Mouse (Mus musculus): Measurements from ENCODE around the gene Nptx1. TPM values are rescaled to one million over a fixed set of nuclear protein-coding genes. Genes with fewer than 3 reads are reported as not detected.

Gene Nptx1
- polyA plus RNA-seq (2017; shearing (Covaris generic)), result not detected

DNA sequence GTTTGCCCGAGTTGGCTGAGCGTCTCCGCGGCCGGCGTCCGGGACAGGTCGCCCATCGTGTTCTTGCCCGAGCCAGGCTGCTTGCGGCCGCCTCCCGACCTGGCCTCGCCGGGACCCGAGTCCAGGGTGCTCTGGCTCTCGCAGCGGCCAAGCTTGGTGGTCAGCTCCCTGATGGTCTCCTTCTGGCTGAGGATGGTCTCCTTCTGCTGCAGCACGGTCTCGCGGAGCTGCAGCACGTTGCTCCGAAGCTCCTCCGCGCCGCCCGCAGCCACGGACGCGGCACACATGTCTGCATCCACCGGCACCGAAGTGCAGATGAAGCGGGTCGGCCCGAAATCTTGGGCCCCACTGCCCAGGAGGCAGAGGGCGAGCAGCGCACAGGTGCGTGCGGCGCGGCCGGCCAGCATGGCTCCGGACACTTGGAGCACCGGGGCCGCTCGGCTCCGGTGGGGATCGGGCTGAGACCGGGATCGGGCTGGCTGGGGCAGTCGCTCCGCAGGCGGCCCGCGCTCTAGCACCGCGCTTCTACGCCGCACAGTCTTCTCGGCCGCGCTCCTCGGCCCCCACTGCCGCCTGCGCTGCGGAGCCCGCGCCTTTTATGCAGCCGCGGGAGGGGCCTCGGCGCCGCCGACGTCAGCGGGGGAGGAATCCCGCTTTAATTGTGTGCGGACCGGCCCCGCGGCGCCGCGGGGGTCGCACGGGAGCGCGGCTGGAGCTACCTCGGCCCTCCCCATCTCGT lies at the start of gene Nptx1:
Gene Nptx1, minus strand, starts transcription at position 571 of the 739 bp plus-strand sequence.
- no peak for ATAC-seq

DNA sequence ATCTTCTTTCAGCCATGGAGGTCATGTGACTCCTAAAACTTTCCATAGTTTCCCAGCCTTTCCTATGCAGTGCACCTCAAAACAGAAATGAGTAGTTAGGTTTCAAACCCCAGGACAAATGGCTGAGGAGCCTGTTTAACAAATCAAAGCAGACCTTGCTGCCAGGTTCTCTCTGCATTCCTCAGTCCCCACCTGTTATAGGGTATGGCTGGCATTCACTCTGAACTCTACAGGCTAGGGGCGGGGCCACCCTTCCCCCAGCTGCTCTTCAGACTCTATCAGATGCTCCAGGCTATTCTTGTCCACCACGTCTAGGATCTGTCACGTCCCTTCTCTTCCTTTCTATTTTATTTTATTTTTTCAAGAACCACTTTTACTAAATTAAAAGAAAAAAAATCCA lies 46.4 kb upstream of the Nptx1 start:
- ATAC-seq, result no peak

DNA sequence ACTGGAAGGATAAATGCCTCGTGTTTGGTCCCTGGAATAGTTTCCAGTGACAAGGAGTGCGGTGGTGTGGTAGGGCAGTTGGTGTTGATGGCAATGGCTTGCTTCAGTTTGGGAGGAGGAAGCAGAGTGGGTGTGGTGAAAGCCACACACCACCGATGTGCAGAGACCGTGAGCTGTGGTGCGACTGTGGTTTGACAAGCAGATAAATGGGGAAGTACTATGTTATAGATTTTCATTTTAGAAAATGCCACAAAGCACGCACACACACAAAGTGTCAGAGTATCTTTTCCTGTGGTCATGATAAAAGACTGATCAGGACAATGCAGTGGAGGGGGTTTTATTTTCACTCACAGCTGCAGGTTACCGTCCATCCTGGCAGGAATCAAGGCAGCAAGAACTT lies 41.7 kb upstream of the Nptx1 start:
- ATAC-seq, result no peak

DNA sequence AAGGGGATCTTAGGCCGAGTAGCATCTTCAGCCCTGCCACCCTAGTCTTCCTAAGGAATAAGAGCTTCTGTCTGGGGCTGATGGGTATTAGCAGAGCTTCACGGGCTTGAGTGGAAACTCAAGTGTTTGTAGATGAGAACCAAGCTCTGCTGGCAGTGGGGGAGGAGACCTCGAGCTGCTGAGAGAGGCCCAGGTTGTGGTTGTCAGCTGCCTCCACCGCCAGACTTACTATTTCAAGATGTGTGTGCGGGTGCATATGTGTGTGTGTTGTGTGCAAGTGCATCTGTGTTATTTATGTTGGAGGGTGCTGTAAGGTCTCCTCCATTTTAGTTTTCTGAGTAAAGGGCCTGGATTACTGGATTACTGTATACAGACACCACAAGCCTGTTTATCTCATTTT lies 39.6 kb upstream of the Nptx1 start:
- ATAC-seq, result no peak

DNA sequence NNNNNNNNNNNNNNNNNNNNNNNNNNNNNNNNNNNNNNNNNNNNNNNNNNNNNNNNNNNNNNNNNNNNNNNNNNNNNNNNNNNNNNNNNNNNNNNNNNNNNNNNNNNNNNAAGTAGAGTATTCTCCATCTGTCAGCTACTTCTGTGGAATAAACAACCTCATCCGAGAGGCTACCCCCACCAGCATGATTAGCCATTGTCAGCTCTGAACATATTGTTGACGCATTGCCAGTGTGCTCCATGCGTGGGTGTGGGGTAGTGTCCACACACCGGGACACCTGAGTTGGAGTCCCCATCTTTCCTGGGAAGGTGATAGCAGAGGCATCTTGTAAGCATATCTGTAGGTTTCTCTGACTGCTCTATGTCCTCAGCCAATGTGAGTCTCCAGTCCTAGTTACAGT lies 39.0 kb upstream of the Nptx1 start:
- ATAC-seq, result no peak

DNA sequence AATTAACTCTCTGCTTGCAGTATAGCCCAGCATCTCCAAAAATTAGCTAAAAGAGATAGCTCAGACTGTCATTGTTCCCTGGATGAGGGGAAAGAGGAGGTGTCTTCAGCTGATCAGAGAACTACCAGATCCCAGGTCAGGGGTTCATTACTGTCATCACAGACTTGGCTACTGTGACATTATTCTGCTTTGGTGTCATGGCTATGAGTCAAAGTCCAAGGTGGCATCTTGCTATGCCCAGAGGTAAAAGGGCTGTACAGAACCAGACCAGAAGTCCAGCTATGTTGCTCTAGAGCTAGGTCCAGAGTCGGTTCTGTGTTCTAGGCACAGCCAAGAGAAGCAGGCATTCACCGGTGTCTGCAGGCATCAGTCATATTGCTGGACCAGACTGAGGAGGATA lies 30.2 kb upstream of the Nptx1 start:
- ATAC-seq, result no peak

DNA sequence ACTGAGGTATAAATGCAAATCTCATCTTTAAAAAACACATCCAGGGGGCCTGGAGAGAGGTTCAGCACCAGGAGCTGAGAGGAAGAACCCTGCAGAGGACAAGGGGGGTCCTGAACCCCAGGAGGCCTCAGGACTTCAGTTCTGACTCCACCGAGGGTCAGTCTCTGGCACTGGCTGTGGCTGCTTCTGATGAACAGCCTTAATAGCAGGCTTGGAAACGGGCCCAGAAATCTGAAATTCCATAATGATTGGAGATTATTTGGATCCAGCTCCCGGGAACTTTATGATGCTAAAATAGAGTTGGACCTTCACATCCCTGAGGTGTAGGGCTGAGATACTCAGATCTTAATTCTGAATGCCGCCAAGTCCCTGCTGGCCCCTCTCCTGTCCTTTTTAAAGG lies 29.3 kb upstream of the Nptx1 start:
- no peak for ATAC-seq

DNA sequence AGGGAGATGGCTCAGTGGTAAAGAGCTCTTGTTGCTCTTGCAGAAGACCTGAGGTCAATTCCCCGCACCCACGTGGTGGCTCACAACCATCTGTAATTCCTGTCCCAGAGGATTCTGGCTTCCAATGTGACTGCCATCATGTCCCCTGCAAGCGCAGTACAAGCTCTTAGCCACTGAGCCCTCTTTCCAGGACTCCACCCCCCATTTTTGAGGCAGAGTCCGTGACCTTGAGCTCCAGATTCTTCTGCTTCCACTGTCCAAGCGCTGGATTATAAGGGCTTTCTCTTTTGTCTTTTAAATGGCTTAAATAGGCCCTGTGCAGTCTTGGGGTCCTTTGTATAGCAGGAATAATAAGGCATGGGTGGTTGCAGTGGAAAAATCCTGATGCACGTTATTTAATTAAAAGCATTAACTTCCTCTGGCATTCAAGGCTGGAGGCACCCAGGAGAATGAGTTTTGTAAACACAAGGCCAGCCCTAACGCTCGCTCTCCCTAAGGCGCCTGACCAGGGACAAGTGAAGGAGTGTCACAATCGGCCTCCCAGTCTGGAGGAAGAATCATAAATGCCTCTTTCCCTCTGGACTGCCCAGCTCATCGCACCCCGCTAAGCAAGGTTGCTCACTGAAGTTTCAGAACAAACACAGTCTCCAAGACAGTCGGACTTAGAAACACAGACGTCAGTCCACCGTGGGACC lies 24.9 kb upstream of the Nptx1 start:
- no peak for ATAC-seq

DNA sequence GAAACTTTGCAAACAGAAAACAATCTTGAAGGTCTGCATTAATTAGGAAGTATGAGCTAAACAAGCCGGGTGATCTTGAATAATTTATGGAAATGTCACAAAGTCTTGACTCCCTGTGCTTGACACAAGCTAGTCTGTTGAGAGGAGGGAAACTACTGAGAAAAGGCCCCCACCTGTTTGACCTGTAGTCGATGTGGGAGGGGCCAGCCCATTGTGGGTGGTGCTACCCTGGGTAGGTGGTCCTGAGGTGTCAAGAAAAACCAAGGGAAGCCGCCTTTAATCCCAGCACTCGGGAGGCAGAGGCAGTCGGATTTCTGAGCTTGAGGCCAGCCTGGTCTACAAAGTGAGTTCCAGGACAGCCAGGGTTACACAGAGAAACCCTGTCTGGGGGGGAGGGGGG lies 18.6 kb upstream of the Nptx1 start:
- no peak for ATAC-seq

DNA sequence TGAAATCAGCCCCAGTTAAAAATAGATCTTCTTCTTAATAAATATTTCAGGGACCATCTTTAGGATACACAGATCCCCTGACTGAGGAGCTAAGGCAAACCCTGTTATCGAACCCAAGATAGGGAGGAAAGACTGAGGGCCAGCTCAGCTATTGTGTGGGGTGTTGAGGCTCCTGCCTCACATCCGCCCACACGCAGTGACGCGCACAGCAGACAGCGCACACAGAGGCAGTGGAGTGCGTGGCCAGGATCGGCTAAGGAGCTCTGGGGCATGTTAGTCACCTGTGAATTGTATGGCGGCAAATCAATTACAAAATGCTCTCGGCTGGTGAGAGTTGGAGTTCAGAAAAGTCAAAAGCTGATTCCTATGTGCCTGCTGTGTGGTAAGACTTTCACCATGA lies 18.1 kb upstream of the Nptx1 start:
- ATAC-seq, result no peak

DNA sequence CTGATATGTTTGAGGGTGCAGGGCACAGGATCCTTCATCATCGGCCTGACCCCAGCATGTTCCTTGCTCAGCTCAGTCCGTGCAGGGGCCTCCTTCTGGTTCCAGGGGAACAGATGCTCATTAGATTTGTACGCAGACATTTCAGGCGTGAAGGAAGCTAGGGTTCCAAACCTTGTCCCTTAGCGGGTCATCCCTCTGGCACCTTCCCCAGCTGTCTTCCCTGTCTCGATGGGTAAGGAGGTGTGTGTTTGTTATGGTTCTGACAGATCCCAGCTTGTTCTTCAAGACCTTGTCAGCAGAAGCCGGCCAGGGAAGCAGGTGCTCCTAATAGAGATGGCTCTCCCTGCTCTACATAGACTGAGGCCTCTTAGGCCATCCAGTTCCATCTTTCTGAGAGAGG lies 17.5 kb upstream of the Nptx1 start:
- no peak for ATAC-seq

DNA sequence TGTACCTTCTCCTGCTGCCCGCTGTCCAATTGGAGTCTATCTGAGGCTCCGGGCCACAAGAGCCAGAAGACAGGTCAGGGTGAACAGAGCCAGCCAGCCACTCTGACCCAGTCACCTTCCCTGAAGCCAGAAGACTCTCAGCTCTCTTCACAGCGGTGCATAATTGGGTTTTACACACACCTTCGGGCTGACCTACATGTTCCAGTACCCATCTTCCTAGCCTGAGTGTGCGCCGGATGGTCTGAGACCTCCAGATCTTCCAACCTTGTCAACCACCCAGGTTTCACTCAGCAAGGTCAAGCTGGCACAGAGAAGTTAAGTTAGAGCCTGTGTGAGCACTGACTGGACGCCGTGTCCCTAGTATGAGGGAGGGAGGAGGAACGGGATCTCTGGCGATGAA lies 16.8 kb upstream of the Nptx1 start:
- no peak for ATAC-seq

DNA sequence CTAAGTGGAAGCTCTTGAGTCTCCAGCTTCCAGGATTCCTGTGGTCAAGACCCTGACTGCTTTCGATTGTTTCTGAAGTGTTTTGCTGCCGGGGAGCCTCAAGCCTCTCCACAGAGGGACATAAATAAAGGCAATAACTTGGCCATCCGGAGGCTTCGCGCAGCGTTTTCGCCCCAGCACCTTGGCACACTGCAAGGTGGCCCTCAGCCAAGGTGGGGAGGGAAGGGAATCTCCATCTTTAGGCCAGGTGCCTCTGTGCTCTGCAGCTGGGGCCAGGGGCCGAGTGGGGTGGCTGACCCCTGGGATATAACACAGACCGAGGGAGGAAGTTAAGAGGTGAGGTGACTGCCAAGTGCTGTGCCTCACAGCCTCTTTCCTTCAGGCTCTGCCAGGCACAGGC lies 15.6 kb upstream of the Nptx1 start:
- ATAC-seq, result no peak

DNA sequence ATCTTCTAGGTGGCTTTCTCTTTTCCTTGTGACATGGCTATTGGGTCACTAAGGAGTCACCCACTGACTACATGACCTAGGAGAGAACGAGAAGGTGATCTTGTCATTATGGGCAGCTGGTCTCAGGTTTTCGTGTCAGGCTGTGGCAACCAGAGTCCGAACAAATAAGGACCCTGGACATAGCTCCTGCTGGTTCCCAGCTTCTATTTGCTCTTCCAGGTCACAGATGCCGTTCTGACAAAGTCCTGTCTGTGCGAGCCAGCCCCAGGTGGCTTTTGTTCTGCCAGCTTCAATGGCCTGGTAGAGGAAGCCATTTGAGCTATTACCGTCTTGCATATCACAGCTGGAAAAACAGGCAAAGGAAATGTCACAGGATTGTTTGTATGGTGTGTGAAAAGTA lies 14.7 kb upstream of the Nptx1 start:
- no peak for ATAC-seq

DNA sequence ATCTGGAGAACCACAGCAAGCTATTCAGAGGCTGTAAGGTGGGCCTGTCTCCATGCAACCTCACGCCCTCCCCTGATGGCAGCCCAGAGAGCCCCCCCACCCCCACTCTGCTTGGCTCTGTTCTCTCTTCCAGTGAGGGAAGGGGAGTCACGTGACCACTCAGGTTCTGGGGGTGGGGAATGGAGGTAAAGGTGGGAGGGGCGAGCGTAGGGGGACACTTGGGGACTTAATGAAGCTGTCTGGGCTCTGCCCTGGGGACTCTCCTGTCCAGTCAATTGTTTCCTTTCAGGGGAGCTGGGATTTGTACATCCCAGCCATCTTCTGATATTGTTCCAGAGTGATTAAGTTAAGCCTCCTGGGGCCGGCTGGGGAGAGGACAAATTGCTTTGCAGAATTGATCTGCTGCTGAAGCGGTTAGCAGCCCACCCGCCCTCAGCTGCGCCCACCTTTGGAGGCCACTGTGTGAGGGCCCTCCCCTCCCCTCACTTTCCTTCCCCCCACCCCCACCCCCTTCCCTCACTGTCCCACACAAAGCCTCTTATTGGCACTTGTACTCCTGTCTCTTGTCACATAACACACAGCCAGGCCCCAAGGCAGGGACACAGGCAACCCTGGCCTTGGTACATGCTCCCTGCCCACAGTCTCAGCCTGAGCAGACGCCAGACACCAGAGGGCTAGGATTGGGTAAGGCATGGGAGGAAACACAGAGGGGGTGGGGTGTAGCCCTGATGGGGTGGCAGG lies 11.5 kb upstream of the Nptx1 start:
- ATAC-seq, result no peak

DNA sequence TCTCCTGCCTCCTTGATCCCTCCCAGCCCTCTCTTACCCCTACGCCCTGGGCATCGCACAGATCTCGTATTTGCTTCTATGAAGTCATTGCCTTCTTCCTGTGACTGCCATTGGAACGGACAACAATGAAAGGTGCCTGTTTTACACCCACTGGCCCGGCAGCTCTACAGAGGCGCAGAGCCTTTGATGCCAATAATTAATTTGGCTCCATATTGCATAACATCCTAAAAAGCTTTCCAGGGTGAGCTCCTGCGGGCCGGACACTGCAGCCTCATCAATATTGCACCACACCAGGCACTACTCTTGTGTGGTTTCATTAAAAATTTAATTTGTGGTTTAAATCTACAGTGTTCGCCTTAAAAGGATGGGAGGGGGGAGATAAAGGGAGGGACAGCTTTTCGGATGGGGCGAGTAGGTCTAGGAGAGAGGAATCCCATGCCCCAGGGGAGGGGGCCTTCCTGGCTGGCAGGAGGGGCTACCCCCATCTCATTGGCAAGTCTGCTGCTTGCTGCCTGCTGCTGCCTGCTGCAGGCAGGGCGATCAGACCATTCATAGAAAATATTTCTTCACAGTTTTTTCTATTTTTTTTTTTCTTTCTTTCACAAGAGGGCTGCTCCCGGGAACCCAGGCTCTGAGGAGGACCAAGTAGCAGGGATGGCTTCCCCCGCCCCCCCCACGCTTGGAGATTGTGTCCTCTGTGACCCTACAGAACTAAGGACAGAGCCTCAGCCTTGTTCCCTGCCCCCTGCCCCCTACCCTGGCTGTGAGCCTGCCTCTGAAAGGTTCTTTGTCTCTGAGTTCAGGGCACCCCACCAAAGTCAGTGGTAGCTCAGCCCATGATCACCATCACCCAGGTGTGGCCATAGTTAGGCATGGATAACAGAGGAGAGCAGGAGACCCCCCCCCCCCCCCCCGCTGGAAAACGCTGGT lies 10.7 kb upstream of the Nptx1 start:
- no peak for ATAC-seq

DNA sequence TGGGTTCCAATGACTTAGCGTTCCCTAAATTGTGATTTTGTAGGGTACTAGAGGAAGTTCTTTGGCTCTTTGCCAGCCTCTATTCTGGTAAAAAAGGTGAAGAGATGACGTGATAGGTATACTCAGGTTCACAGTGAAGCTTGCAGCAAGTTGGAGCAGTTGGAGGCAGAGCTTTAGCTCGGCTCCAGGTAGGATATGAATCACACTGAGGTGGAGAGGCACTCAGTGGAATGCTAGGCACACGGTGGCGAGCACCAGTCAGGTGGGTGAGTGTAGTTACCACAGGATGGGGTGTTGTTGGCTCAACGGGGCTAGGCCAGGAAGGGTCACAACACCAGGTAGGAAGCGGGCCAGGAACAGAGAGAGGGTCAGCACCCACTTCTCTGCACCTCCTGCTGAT lies 7.6 kb upstream of the Nptx1 start:
- no peak for ATAC-seq

DNA sequence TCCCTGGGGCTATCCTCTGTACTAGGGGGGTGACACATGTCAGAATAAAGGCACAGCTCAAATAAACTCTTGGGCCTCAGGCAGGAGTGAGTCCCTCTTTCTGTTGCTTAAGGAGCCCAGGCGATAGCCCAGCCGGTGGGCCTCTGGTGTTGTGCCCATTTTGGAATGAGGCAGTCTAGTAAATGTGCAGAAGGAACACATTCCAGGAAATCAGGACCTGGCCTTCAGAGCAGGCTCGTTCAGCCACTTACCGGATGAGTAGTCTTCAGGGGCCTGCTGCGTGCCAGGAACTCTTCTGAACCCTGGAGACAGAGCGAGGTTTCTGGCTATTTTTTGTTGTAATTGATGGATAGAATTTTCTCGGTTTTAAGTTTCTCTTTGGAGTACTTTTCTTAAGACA lies 7.2 kb upstream of the Nptx1 start:
- no peak for ATAC-seq

DNA sequence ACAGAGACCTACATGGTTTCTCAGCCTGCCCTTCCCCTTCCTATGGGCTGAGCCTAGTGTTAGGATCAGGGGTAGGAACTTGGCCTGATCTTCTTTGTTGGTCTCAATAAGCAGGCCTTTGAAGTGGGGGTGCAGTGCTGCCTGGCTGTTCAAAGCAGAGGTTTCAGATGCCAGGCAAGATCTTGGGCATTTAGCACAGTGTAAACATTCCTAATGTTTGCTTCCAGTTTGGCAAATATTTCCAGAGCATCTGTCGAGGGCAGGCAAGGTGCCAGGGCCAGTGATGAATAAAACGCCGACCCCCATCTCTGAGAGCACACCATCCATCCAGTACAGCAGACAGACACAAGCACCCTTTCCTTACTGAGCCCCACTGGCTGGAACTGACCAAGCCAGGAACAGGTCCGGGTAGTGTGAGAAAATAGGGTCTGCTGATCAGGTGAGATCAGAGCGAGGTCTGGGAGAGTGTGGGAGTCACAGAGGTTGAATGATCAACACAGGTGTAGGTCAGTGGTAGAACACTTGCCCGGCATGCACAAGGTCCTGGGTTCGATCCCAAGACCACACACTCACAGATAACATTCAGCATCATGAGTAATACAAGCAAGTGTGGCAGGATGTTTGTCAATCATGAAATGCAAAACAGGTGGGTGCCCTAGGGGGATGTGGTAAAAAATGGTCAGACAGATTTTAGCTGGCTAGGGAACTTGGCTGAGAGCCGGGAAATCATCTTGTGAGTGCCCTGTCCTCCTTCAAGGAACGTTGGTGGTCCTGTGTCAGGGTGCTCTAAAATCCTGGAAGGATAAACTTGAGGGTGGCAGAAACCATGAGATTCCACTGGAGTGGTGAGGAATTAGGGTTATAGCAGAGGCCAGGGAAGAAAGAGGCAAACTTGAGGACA lies 5.6 kb upstream of the Nptx1 start:
- ATAC-seq, result no peak

DNA sequence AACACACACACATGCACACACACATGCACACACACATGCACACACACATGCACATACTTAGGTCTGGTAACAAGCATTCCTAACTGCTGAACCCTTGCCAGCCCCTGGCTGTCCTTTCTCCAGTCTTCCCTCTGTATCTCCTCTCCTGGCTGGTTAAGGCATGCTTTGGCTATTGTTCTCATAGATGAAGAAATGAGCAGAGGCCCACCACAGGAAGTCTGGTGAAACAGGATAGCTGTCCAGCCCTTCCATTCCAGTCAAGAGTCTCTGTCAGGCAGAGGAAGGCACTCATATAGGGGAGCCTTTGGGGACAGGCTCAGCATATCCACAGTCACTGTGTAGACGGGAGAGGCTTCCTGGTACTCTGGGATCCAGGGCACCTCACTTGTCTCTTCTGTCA lies 4.7 kb upstream of the Nptx1 start:
- no peak for ATAC-seq

DNA sequence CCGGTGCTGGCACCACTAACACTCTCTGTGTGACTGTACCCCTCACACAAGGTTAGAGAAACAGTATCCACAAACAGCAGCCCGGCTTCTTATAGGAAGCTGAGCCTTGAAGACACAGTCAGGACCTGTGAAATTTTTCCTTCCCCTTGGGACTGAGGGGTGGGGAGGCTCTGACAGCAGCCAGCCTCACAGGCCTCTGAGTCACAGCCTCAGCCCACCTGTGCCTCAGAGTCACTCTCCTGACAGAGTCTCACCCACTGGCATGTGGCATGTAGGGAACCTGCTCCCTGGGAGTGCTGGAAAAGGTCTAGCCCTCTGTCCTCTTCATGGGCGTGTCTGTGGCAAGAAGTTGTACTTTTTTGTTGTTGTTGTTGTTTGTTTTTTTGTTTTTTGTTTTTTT lies 3.9 kb upstream of the Nptx1 start:
- no peak for ATAC-seq

All from activated CD4-positive, CD25-positive, alpha-beta regulatory T cell, adult 4 months (primary cell).